15 mouse cellular contexts compared by ENCODE assay signal in genomic region chr4:46617408-46617807, GRCm38 (mm10). TPM values are rescaled to one million over a fixed set of nuclear protein-coding genes. Genes with fewer than 3 reads are reported as not detected.
DNase-seq lines count a peak whose midpoint lies in the region; ATAC-seq and TF ChIP-seq lines count a peak whose summit lies in the region.
"Had no signal": no experiment of that assay in that cellular context is flagged by ENCODE, and none has a peak within 500 bp of the region (broad histone marks: within the 10 kb centered on the region; RNA-seq: fewer than 3 reads in every experiment).

No protein-coding gene starts in this region.

- H3K9me3 ChIP-seq in liver, embryonic 12.5 days (replicated peaks): no peaks in the 10 kb centered on the region
- no peaks in the 10 kb centered on the region for H3K9me3 ChIP-seq in CH12.LX (replicated peaks; ENCODE audit: low read length)
- H3K9me3 ChIP-seq: heart, embryonic 15.5 days; midbrain, embryonic 10.5 days; neural tube, embryonic 12.5 days had no signal

- H3K4me2 ChIP-seq in liver, embryonic 12.5 days: no peak overlapping the region
- no peak overlapping the region for H3K4me2 ChIP-seq in CH12.LX (ENCODE audit: insufficient read depth, low read depth, poor library complexity, severe bottlenecking)
- H3K4me2 ChIP-seq: heart, embryonic 15.5 days; neural tube, embryonic 12.5 days had no signal

- peak; percentile 30 for DNase-seq in embryo, embryonic 10.5 days (ENCODE audit: low spot score)
- no peak for DNase-seq in embryo, embryonic 9.5 days (ENCODE audit: extremely low spot score)
- no peak for DNase-seq in liver, adult 2 months (ENCODE audit: extremely low read depth, low read depth, low spot score)
- no peak for DNase-seq in CH12.LX (ENCODE audit: extremely low read depth)
- DNase-seq in spleen, adult 12 weeks (ENCODE audit: low spot score): no peak
- DNase-seq in right cerebral cortex, postnatal 4 days: no peak
- DNase-seq: cerebellum, postnatal 25 days; kidney, postnatal 4 days; retina, postnatal 1 day had no signal

- ATAC-seq in liver, embryonic 12.5 days: no peak
- ATAC-seq: hindbrain, embryonic 16.5 days had no signal

- TF ChIP-seq RAD21 in CH12.LX (IDR thresholded peaks at IDR 0.05; ENCODE audit: low read depth, low read length): peak; percentile 32

- H3K27ac ChIP-seq in liver, adult 2 months (replicated peaks; ENCODE audit: insufficient read depth, low read depth, low read length): no peak overlapping the region
- no peak overlapping the region for H3K27ac ChIP-seq in liver, embryonic 12.5 days
- H3K27ac ChIP-seq in CH12.LX (ENCODE audit: insufficient read depth, low read depth): no peak overlapping the region
- H3K27ac ChIP-seq in bone marrow macrophage, adult 2 months (ENCODE audit: insufficient read depth, low read depth, low read length): no peak overlapping the region
- H3K27ac ChIP-seq: heart, embryonic 15.5 days; midbrain, embryonic 10.5 days; neural tube, embryonic 12.5 days had no signal

- H3K79me2 ChIP-seq in liver, adult 2 months (ENCODE audit: control insufficient read depth, insufficient read depth, low read length): no peaks in the 10 kb centered on the region
- no peaks in the 10 kb centered on the region for H3K79me2 ChIP-seq in CH12.LX (replicated peaks; ENCODE audit: control insufficient read depth, extremely low read depth, insufficient read depth, poor library complexity, severe bottlenecking)

- TF ChIP-seq EP300 in CH12.LX (IDR thresholded peaks at IDR 0.05; ENCODE audit: low read length): no peak

- TF ChIP-seq CTCF in liver, adult 2 months (IDR thresholded peaks at IDR 0.05; ENCODE audit: low read depth, low read length): 0 out of 2 replicates have a peak, but pooled peaks have one; percentile 12
- peak; percentile 22 to 59; a peak in 3 of 4 replicates for TF ChIP-seq CTCF in CH12.LX (conservative IDR thresholded peaks at IDR 0.05 in 1 of 2, IDR thresholded peaks at IDR 0.05 in 1 of 2; ENCODE audit: low read depth in 2 of 2, low read length in 2 of 2)
- peak; percentile 72 for TF ChIP-seq CTCF in bone marrow macrophage, adult 2 months (IDR thresholded peaks at IDR 0.05; ENCODE audit: low read depth, low read length)

- H3K27me3 ChIP-seq in liver, adult 2 months (ENCODE audit: control insufficient read depth, insufficient read depth, low read length): peaks cover 2% of the 10 kb centered on the region; the same call in 1 of the 2 replicates
- peaks cover 34% of the 10 kb centered on the region for H3K27me3 ChIP-seq in liver, embryonic 12.5 days (replicated peaks)
- peaks cover 7% of the 10 kb centered on the region for H3K27me3 ChIP-seq in CH12.LX (replicated peaks)

- no peaks in the 10 kb centered on the region for H3K36me3 ChIP-seq in liver, adult 2 months (ENCODE audit: control insufficient read depth, insufficient read depth, low read length)
- H3K36me3 ChIP-seq in liver, embryonic 12.5 days: no peaks in the 10 kb centered on the region
- no peaks in the 10 kb centered on the region for H3K36me3 ChIP-seq in CH12.LX (replicated peaks in 1 of 2; ENCODE audit: control insufficient read depth in 1 of 2, insufficient read depth in 1 of 2, low read length in 1 of 2)
- H3K36me3 ChIP-seq: heart, embryonic 15.5 days; midbrain, embryonic 10.5 days; neural tube, embryonic 12.5 days had no signal

- in situ Hi-C loops in CH12.LX (cut with MboI; ENCODE audit: low pct_ligation_motif_present, low pct_unique_long_range_greater_than_20kb, low sequenced_read_pairs): no loop called here

- H3K9ac ChIP-seq in liver, adult 2 months (ENCODE audit: low read depth, low read length): no peak overlapping the region
- H3K9ac ChIP-seq in liver, embryonic 12.5 days: no peak overlapping the region
- H3K9ac ChIP-seq in CH12.LX (ENCODE audit: insufficient read depth, low read depth): no peak overlapping the region
- H3K9ac ChIP-seq: heart, embryonic 15.5 days; neural tube, embryonic 12.5 days had no signal

- H3K4me1 ChIP-seq in liver, adult 2 months (ENCODE audit: control insufficient read depth, insufficient read depth, low read length): no peaks in the 10 kb centered on the region
- peaks cover 42% of the 10 kb centered on the region for H3K4me1 ChIP-seq in liver, embryonic 12.5 days
- H3K4me1 ChIP-seq in CH12.LX (ENCODE audit: control insufficient read depth in 1 of 2, insufficient read depth in 2 of 2): peaks cover 5 to 8% of the 10 kb centered on the region in 2 experiments
- no peaks in the 10 kb centered on the region for H3K4me1 ChIP-seq in bone marrow macrophage, adult 2 months (ENCODE audit: control insufficient read depth, insufficient read depth, low read length)

- dilution Hi-C loops in CH12.LX (cut with MboI; ENCODE audit: extremely low pct_ligation_motif_present, extremely low pct_unique_long_range_greater_than_20kb, low sequenced_read_pairs): no loop called here

- no peak for TF ChIP-seq POLR2A in liver, adult 2 months (IDR thresholded peaks at IDR 0.05; ENCODE audit: extremely low read depth, insufficient read depth, low read length)
- no peak for TF ChIP-seq POLR2A in CH12.LX (IDR thresholded peaks at IDR 0.05; ENCODE audit: low read depth, low read length)
- no peak for TF ChIP-seq POLR2A in bone marrow macrophage, adult 2 months (IDR thresholded peaks at IDR 0.05; ENCODE audit: borderline replicate concordance, low read depth, low read length)

- WGBS in liver, adult 2 months: 75% methylated on average over 6 of the region's 6 CpGs
- 51% methylated on average over 6 of the region's 6 CpGs for WGBS in liver, embryonic 12.5 days (ENCODE audit: insufficient replicate concordance)

- H3K4me3 ChIP-seq in liver, adult 2 months (ENCODE audit: insufficient read depth, low read depth, low read length): no peak overlapping the region
- no peak overlapping the region for H3K4me3 ChIP-seq in liver, embryonic 12.5 days
- no peak overlapping the region for H3K4me3 ChIP-seq in CH12.LX (replicated peaks in 1 of 3; ENCODE audit: low read depth in 2 of 3, low read length in 2 of 3, poor library complexity in 1 of 3)
- no peak overlapping the region for H3K4me3 ChIP-seq in bone marrow macrophage, adult 2 months (ENCODE audit: insufficient read depth, low read length)
- H3K4me3 ChIP-seq: heart, embryonic 15.5 days; midbrain, embryonic 10.5 days; neural tube, embryonic 12.5 days had no signal

TF ChIP-seq in CH12.LX, 34 proteins besides CTCF, POLR2A, EP300 and RAD21:
- TF ChIP-seq CHD2 (IDR thresholded peaks at IDR 0.05; ENCODE audit: low read length) (no peak), IRF4 (IDR thresholded peaks at IDR 0.05; ENCODE audit: low read depth, low read length) (no peak), ZNF384 (IDR thresholded peaks at IDR 0.05; ENCODE audit: low read depth, low read length) (no peak), SMC3 (IDR thresholded peaks at IDR 0.05; ENCODE audit: low read depth, low read length) (peak; percentile 50), UBTF (IDR thresholded peaks at IDR 0.05; ENCODE audit: low read depth, low read length) (no peak), ETS1 (conservative IDR thresholded peaks at IDR 0.05; ENCODE audit: low read depth, low read length) (0 out of 2 replicates have a peak, but pooled peaks have one; percentile 15), NRF1 (IDR thresholded peaks at IDR 0.05; ENCODE audit: low read depth, low read length) (no peak), MAX (IDR thresholded peaks at IDR 0.05; ENCODE audit: low read length) (no peak), POLR2AphosphoS2 (IDR thresholded peaks at IDR 0.05; ENCODE audit: low read depth, low read length) (no peak), USF2 (conservative IDR thresholded peaks at IDR 0.05; ENCODE audit: low read depth, low read length) (no peak), MYC (IDR thresholded peaks at IDR 0.05; ENCODE audit: low read depth, low read length) (peak; percentile 70; the same call in 1 of the 2 replicates), E2F4 (IDR thresholded peaks at IDR 0.05; ENCODE audit: insufficient replicate concordance, low read depth, low read length) (0 out of 2 replicates have a peak, but pooled peaks have one; percentile 34)

RNA-seq across cellular contexts. Expression of gene Coro2a, which starts 15.4 kb away (rescaled TPM):
- 0.83 and 1.5 TPM in 2 replicates for total RNA-seq in liver, adult 2 months (2014; rRNA removed)
- polyA plus RNA-seq in liver, adult 2 months (2012; rRNA removed): 0.76 and 1.0 TPM in 2 replicates
- polyA plus RNA-seq in liver, embryonic 12.5 days (2016; fragmentation: Nextera tagmentation; extraction: Ambion mirVana): 4.9 and 5.2 TPM in 2 replicates
- 71.4 and 129 TPM in 2 replicates for total RNA-seq in CH12.LX (2012; rRNA removed)
- total RNA-seq in CH12.LX (2014; rRNA removed): 23.3 and 24.6 TPM in 2 replicates
- 152 and 223 TPM in 2 replicates for polyA plus RNA-seq in CH12.LX (2012; ENCODE audit: insufficient read length, low read depth)
- 53.0 and 59.7 TPM in 2 replicates for polyA plus RNA-seq in bone marrow macrophage, adult 2 months (2012; ENCODE audit: insufficient read depth, insufficient read length, missing spikeins)

RNA-seq across cellular contexts. Expression of gene Tbc1d2, which starts 32.6 kb away (rescaled TPM):
- 0.40 and 0.55 TPM in 2 replicates for total RNA-seq in liver, adult 2 months (2014; rRNA removed)
- 0.94 and 1.3 TPM in 2 replicates for polyA plus RNA-seq in liver, adult 2 months (2012; rRNA removed)
- polyA plus RNA-seq in liver, embryonic 12.5 days (2016; fragmentation: Nextera tagmentation; extraction: Ambion mirVana): 0.57 and 0.62 TPM in 2 replicates
- 0.59 and 1.1 TPM in 2 replicates for total RNA-seq in CH12.LX (2012; rRNA removed)
- total RNA-seq in CH12.LX (2014; rRNA removed): 0.12 TPM in 2 replicates
- 0.27 and 0.29 TPM in 2 replicates for polyA plus RNA-seq in CH12.LX (2012; ENCODE audit: insufficient read length, low read depth)
- polyA plus RNA-seq in bone marrow macrophage, adult 2 months (2012; ENCODE audit: insufficient read depth, insufficient read length, missing spikeins): 2.9 and 3.3 TPM in 2 replicates

Comparison
In these comparisons a context has a peak if more than half of its experiments do, and no peak if none do; other contexts are left out.
1. CTCF ChIP-seq: peak in every context shown above with its lines; median percentile 72 in bone marrow macrophage, adult 2 months; 40 in CH12.LX; 12 in liver, adult 2 months.